Mouse (Mus musculus) forebrain, embryonic 11.5 days (tissue): ENCODE data around the gene Qrich1. TPM values are rescaled to one million over a fixed set of nuclear protein-coding genes. Genes with fewer than 3 reads are reported as not detected.
"Not testable (repeated sequence)": the region's sequence is repeated elsewhere in the genome, so short reads cannot be mapped to it uniquely, and the experiment has no call there.

Experiments
- ATAC-seq: fragments of 200-750 bp; cut with Nextera tagmentation; replicated peaks from 2 replicates; pipeline ENCODE4 v1.8.0; 2017; ENCODE audit warnings: moderate TSS enrichment; ENCODE audit not compliant: low FRiP score
- DNase-seq: peaks from one replicate; pipeline ENCODE4 v3.0.0-alpha.2; 2017; ENCODE audit warnings: low spot score
- H3K27ac ChIP-seq: fragments of 300-500 bp; sonication (generic); 2 replicates; pipeline ENCODE4 v1.5.1; 2014; ENCODE audit warnings: low read depth, low read length
- H3K27me3 ChIP-seq: fragments of 300-500 bp; sonication (generic); 2 replicates; pipeline ENCODE4 v1.6.1; 2014; ENCODE audit warnings: mild to moderate bottlenecking, low read length, mixed read lengths; ENCODE audit not compliant: control insufficient read depth, insufficient read depth
- H3K36me3 ChIP-seq: fragments of 300-500 bp; sonication (generic); 2 replicates; pipeline ENCODE4 v1.6.1; 2014; ENCODE audit warnings: mild to moderate bottlenecking, low read length, moderate library complexity, mixed read lengths; ENCODE audit not compliant: control insufficient read depth, insufficient read depth
- H3K4me1 ChIP-seq: fragments of 300-500 bp; sonication (generic); replicated peaks from 2 replicates; pipeline ENCODE4 v1.6.1; 2014; ENCODE audit warnings: low read length, mixed read lengths; ENCODE audit not compliant: control insufficient read depth, insufficient read depth
- H3K4me2 ChIP-seq: fragments of 300-500 bp; sonication (generic); 2 replicates; pipeline ENCODE4 v1.6.1; 2014; ENCODE audit warnings: low read depth, mild to moderate bottlenecking, low read length, moderate library complexity, mixed read lengths; ENCODE audit not compliant: severe bottlenecking
- H3K4me3 ChIP-seq: fragments of 300-500 bp; sonication (generic); 2 replicates; pipeline ENCODE4 v1.5.1; 2014; ENCODE audit warnings: low read depth, low read length
- H3K9ac ChIP-seq: fragments of 300-500 bp; sonication (generic); 2 replicates; pipeline ENCODE4 v1.6.1; 2014; ENCODE audit warnings: low read length
- H3K9me3 ChIP-seq: fragments of 300-500 bp; sonication (generic); 2 replicates; pipeline ENCODE4 v1.6.1; 2016; ENCODE audit warnings: low read length, mixed read lengths; ENCODE audit not compliant: control insufficient read depth
- WGBS: fragments of 180-500 bp; shearing (Covaris S2); extraction: QIAGEN DNeasy Blood & Tissue Kit; methylation state at CpG from one replicate; pipeline ENCODE4 v1.1.7; 2014; 5-methylcytosine and 5-hydroxymethylcytosine counted together
- microRNA counts: library from miRNA; unstranded; fragments of <30 nt; microRNA quantifications from one replicate; lab custom pipeline; 2015
- microRNA-seq: library from miRNA; unstranded; fragments of <30 nt; microRNA quantifications from one replicate; pipeline ENCODE4, GENCODE M21; 2016; ENCODE audit not compliant: insufficient number of aligned reads
- polyA plus RNA-seq: library from polyadenylated mRNA; unstranded; fragments of >200 nt; fragmentation: Nextera tagmentation; extraction: Ambion mirVana; gene quantifications from 2 replicates; pipeline ENCODE4 v1.2.1, GENCODE M21; 2014

Qrich1 gene
- polyA plus RNA-seq, 1 experiment from 2014 or later = 174 TPM

GRCm38 (mm10) chr9:108601986-108602385, 85.4 kb downstream of the Qrich1 start:
- DNase-seq (no peak), ATAC-seq (no peak)
- Histone ChIP-seq H3K27ac (no peak overlapping the region), H3K4me2 (no peak overlapping the region), H3K4me1 (no peaks in the 10 kb centered on the region), H3K9me3 (no peaks in the 10 kb centered on the region), H3K36me3 (no peaks in the 10 kb centered on the region; the same call in 1 of the 2 replicates), H3K9ac (no peak overlapping the region), H3K27me3 (no peaks in the 10 kb centered on the region), H3K4me3 (no peak overlapping the region)
- 90% methylated on average over 4 of the region's 4 CpGs for WGBS

- not testable (repeated sequence) for ATAC-seq, H3K36me3 ChIP-seq
- WGBS = 92% methylated on average over 5 of the region's 5 CpGs
These were observed 91.3 kb downstream of the Qrich1 start for GRCm38 (mm10) chr9:108607929-108608328.

GRCm38 (mm10) chr9:108608889-108609288, 92.3 kb downstream of the Qrich1 start:
- H3K9ac ChIP-seq = no peak overlapping the region
- no peaks in the 10 kb centered on the region for H3K27me3 ChIP-seq
- H3K4me2 ChIP-seq = no peak overlapping the region
- H3K4me1 ChIP-seq = no peaks in the 10 kb centered on the region
- H3K27ac ChIP-seq = no peak overlapping the region
- H3K9me3 ChIP-seq = no peaks in the 10 kb centered on the region
- ATAC-seq (no peak), DNase-seq (no peak)
- H3K4me3 ChIP-seq = no peak overlapping the region
- 94% methylated on average over 4 of the region's 4 CpGs for WGBS
- H3K36me3 ChIP-seq = no peaks in the 10 kb centered on the region; the same call in 1 of the 2 replicates

More at GRCm38 (mm10) chr9:108607929-108608328, 91.3 kb downstream of the Qrich1 start:
- H3K27ac ChIP-seq, H3K9ac ChIP-seq, H3K4me1 ChIP-seq, H3K4me2 ChIP-seq, H3K4me3 ChIP-seq, H3K27me3 ChIP-seq, H3K9me3 ChIP-seq, DNase-seq: not testable (repeated sequence)

MicroRNAs encoded within 50 kb of the gene (microRNA counts, 519-probe panel; counts per million panel counts)
- microRNA mmu-miR-191 (lab: Ali Mortazavi, UCI) (5,001 counts per million, percentile 55 among the panel's probes with 10 or more counts), microRNA mmu-miR-425 (lab: Ali Mortazavi, UCI) (3,691 counts per million, percentile 22 among the panel's probes with 10 or more counts)

Small RNAs within 50 kb of the gene (microRNA-seq; reads per million reads assigned to microRNA genes)
- gene Gm24083 (not detected), gene Mir191 (not detected), gene Mir425 (2,317 reads per million, percentile 77 among the genes with 10 or more reads in this experiment)

Other genes with a start within 250 kb of the Qrich1 start
- 46.8 and 61.8 TPM in 2 replicates for gene Nicn1, start 226.4 kb upstream of the Qrich1 start, polyA plus RNA-seq
- 25.1 and 25.9 TPM in 2 replicates for gene Amt, start 220.0 kb upstream of the Qrich1 start, polyA plus RNA-seq
- 298 and 303 TPM in 2 replicates for gene Rhoa, start 210.7 kb upstream of the Qrich1 start, polyA plus RNA-seq
- gene Tcta, start 210.6 kb upstream of the Qrich1 start, polyA plus RNA-seq = 20.8 and 25.5 TPM in 2 replicates
- 740 and 778 TPM in 2 replicates for gene Gpx1, start 177.9 kb upstream of the Qrich1 start, polyA plus RNA-seq
- 131 and 138 TPM in 2 replicates for gene Usp4, start 169.0 kb upstream of the Qrich1 start, polyA plus RNA-seq
- 0.80 and 1.3 TPM in 2 replicates for gene 1700102P08Rik, start 124.0 kb upstream of the Qrich1 start, polyA plus RNA-seq
- 0.69 and 0.89 TPM in 2 replicates for gene Ccdc36, start 88.3 kb upstream of the Qrich1 start, polyA plus RNA-seq
- gene BC048562, start 80.3 kb upstream of the Qrich1 start, polyA plus RNA-seq = not detected in 2 replicates
- 42.5 and 45.2 TPM in 2 replicates for gene Ccdc71, start 56.3 kb upstream of the Qrich1 start, polyA plus RNA-seq
- 49.5 and 53.9 TPM in 2 replicates for gene Klhdc8b, start 55.2 kb upstream of the Qrich1 start, polyA plus RNA-seq
- 31.8 and 40.9 TPM in 2 replicates for gene Lamb2, start 37.1 kb upstream of the Qrich1 start, polyA plus RNA-seq
- gene Usp19, start 26.2 kb upstream of the Qrich1 start, polyA plus RNA-seq = 84.0 and 90.0 TPM in 2 replicates
- gene Qars, start 9.1 kb upstream of the Qrich1 start, polyA plus RNA-seq = 107 and 116 TPM in 2 replicates
- 197 and 199 TPM in 2 replicates for gene Impdh2, start 43.5 kb downstream of the Qrich1 start, polyA plus RNA-seq
- gene Ndufaf3, start 50.6 kb downstream of the Qrich1 start, polyA plus RNA-seq = 50.1 and 53.2 TPM in 2 replicates
- gene Dalrd3, start 53.1 kb downstream of the Qrich1 start, polyA plus RNA-seq = 176 and 195 TPM in 2 replicates
- gene Wdr6, start 61.9 kb downstream of the Qrich1 start, polyA plus RNA-seq = 196 TPM in 2 replicates
- 11.9 and 12.6 TPM in 2 replicates for gene P4htm, start 80.9 kb downstream of the Qrich1 start, polyA plus RNA-seq
- gene Arih2, start 132.6 kb downstream of the Qrich1 start, polyA plus RNA-seq = 61.1 and 62.1 TPM in 2 replicates
- 22.6 and 26.0 TPM in 2 replicates for gene Slc25a20, start 145.3 kb downstream of the Qrich1 start, polyA plus RNA-seq
- gene Prkar2a, start 172.5 kb downstream of the Qrich1 start, polyA plus RNA-seq = 54.1 and 56.8 TPM in 2 replicates